Mouse (Mus musculus): Measurements from ENCODE around the gene Flii.

GRCm38 (mm10) chr11:60705255-60705654 lies 21.8 kb downstream of the Flii start:
- no peak for TF ChIP-seq POLR2A (IDR thresholded peaks at IDR 0.05; ENCODE audit: insufficient read depth, low read depth, low read length)
- TF ChIP-seq EP300 (IDR thresholded peaks at IDR 0.05; ENCODE audit: insufficient read depth, low read depth, low read length) = no peak
- TF ChIP-seq CTCF (IDR thresholded peaks at IDR 0.05) = no peak

Measured in heart, adult 2 months (tissue).